Mouse (Mus musculus) MEL (cell line): ENCODE results near the gene Iqsec3. TPM values are rescaled to one million over a fixed set of nuclear protein-coding genes. Genes with fewer than 3 reads are reported as not detected.

ENCODE experiments used
- DNase-seq: peaks from one replicate; pipeline ENCODE4 v3.0.0; 2011; ENCODE audit warnings: low read depth, low spot score
- H3K27ac ChIP-seq: 2 replicates; pipeline ENCODE4 v1.5.1; 2012; ENCODE audit warnings: low read depth, mild to moderate bottlenecking, control low read depth, low read length, moderate library complexity; ENCODE audit not compliant: control insufficient read depth
- H3K27me3 ChIP-seq, 2 experiments: fragments of 150-350 bp in 1 of 2; sonication (generic) in 1 of 2; 2 replicates each; pipeline ENCODE4 v1.6.1; 2012; ENCODE audit warnings: low read length in 2 of 2, mild to moderate bottlenecking in 2 of 2, improper control_type of control experiment in 1 of 2, moderate library complexity in 1 of 2; ENCODE audit not compliant: insufficient read depth in 2 of 2, control insufficient read depth in 1 of 2
- H3K36me3 ChIP-seq, 2 experiments: 2 replicates each; pipeline ENCODE4 v1.6.1; 2012 to 2014; ENCODE audit warnings: low read length in 2 of 2, improper control_type of control experiment in 1 of 2, inconsistent platforms in 1 of 2, mild to moderate bottlenecking in 1 of 2; ENCODE audit not compliant: insufficient read depth in 2 of 2, control insufficient read depth in 1 of 2
- H3K4me1 ChIP-seq, 2 experiments: fragments of 150-350 bp in 1 of 2; sonication (generic) in 1 of 2; 2 replicates each; pipeline ENCODE4 v1.6.1; 2012; ENCODE audit warnings: low read length in 2 of 2, improper control_type of control experiment in 1 of 2, mild to moderate bottlenecking in 1 of 2; ENCODE audit not compliant: insufficient read depth in 2 of 2, control insufficient read depth in 1 of 2
- H3K4me3 ChIP-seq, 2 experiments: fragments of 150-350 bp in 1 of 2; sonication (generic) in 1 of 2; 2 replicates each; pipeline ENCODE4 v1.5.1; 2012; ENCODE audit warnings: low read depth in 2 of 2, low read length in 2 of 2, mild to moderate bottlenecking in 2 of 2, moderate library complexity in 2 of 2, control low read depth in 1 of 2, improper control_type of control experiment in 1 of 2; ENCODE audit not compliant: control insufficient read depth in 1 of 2, insufficient read depth in 1 of 2
- H3K79me2 ChIP-seq: 2 replicates; pipeline ENCODE4 v1.6.1; 2012; ENCODE audit warnings: mild to moderate bottlenecking, low read length, moderate library complexity; ENCODE audit not compliant: control insufficient read depth, poor library complexity, insufficient read depth
- H3K9ac ChIP-seq: 2 replicates; pipeline ENCODE4 v1.6.1; 2012; ENCODE audit warnings: low read depth, mild to moderate bottlenecking, control low read depth, low read length, moderate library complexity; ENCODE audit not compliant: control insufficient read depth, poor library complexity, severe bottlenecking
- H3K9me3 ChIP-seq: fragments of 150-350 bp; sonication (generic); replicated peaks from 2 replicates; pipeline ENCODE4 v1.6.1; 2012; ENCODE audit warnings: mild to moderate bottlenecking, low read length, improper control_type of control experiment, moderate library complexity; ENCODE audit not compliant: insufficient read depth
- BHLHE40 ChIP-seq: IDR thresholded peaks from 2 replicates; pipeline ENCODE4 v1.6.1; 2012; ENCODE audit warnings: low read depth, mild to moderate bottlenecking, inconsistent platforms, low read length, improper control_type of control experiment, borderline replicate concordance
- CHD2 ChIP-seq: IDR thresholded peaks from 2 replicates; pipeline ENCODE4 v1.6.1; 2011; ENCODE audit warnings: low read length, improper control_type of control experiment
- CTCF ChIP-seq, 3 experiments: IDR thresholded peaks in 2 of 3; conservative IDR thresholded peaks in 1 of 3; 2 replicates each; pipeline ENCODE4 v1.5.1; 2011 to 2012; ENCODE audit warnings: low read length in 3 of 3, low read depth in 2 of 3, mild to moderate bottlenecking in 2 of 3, improper control_type of control experiment in 1 of 3, inconsistent platforms in 1 of 3, mixed read lengths in 1 of 3, moderate library complexity in 1 of 3; ENCODE audit not compliant: control insufficient read depth in 1 of 3, insufficient read depth in 1 of 3, poor library complexity in 1 of 3, severe bottlenecking in 1 of 3
- E2F4 ChIP-seq: IDR thresholded peaks from 2 replicates; pipeline ENCODE4 v1.6.1; 2011; ENCODE audit warnings: low read depth, low read length, improper control_type of control experiment, borderline replicate concordance
- GATA1 ChIP-seq: IDR thresholded peaks from 2 replicates; pipeline ENCODE4 v1.6.1; 2011; ENCODE audit warnings: low read depth, low read length, improper control_type of control experiment
- HCFC1 ChIP-seq: IDR thresholded peaks from 2 replicates; pipeline ENCODE4 v1.6.1; 2012; ENCODE audit warnings: low read depth, mild to moderate bottlenecking, inconsistent platforms, low read length, improper control_type of control experiment, moderate library complexity
- JUND ChIP-seq: IDR thresholded peaks from 2 replicates; pipeline ENCODE4 v1.6.1; 2011; ENCODE audit warnings: low read depth, mild to moderate bottlenecking, improper control_type of control experiment, low read length
- MAX ChIP-seq: IDR thresholded peaks from 2 replicates; pipeline ENCODE4 v1.6.1; 2011; ENCODE audit warnings: low read length, improper control_type of control experiment
- MAZ ChIP-seq: IDR thresholded peaks from 2 replicates; pipeline ENCODE4 v1.6.1; 2012; ENCODE audit warnings: low read depth, mild to moderate bottlenecking, inconsistent platforms, low read length, improper control_type of control experiment
- MEF2A ChIP-seq: IDR thresholded peaks from 2 replicates; pipeline ENCODE4 v1.6.1; 2014; ENCODE audit warnings: low read depth, mild to moderate bottlenecking, inconsistent platforms, low read length, improper control_type of control experiment; ENCODE audit not compliant: poor library complexity, insufficient replicate concordance, severe bottlenecking; ENCODE audit errors: extremely low read depth
- MYB ChIP-seq: IDR thresholded peaks from 2 replicates; pipeline ENCODE4 v1.6.1; 2011; ENCODE audit warnings: mild to moderate bottlenecking, low read depth, low read length, improper control_type of control experiment
- NELFE ChIP-seq: IDR thresholded peaks from 2 replicates; pipeline ENCODE4 v1.6.1; 2011; ENCODE audit warnings: low read depth, low read length, improper control_type of control experiment
- NRF1 ChIP-seq: IDR thresholded peaks from 2 replicates; pipeline ENCODE4 v1.6.1; 2014; ENCODE audit warnings: low read depth, mild to moderate bottlenecking, inconsistent platforms, low read length, improper control_type of control experiment, moderate library complexity; ENCODE audit not compliant: poor library complexity, insufficient read depth, severe bottlenecking
- POLR2AphosphoS5 ChIP-seq: IDR thresholded peaks from 2 replicates; pipeline ENCODE4 v1.6.1; 2012; ENCODE audit warnings: low read depth, borderline replicate concordance, mild to moderate bottlenecking, inconsistent platforms, low read length, moderate library complexity, mixed read lengths
- RAD21 ChIP-seq: IDR thresholded peaks from 2 replicates; pipeline ENCODE4 v1.6.1; 2011; ENCODE audit warnings: mild to moderate bottlenecking, low read depth, low read length, improper control_type of control experiment
- SMC3 ChIP-seq: IDR thresholded peaks from 2 replicates; pipeline ENCODE4 v1.6.1; 2011; ENCODE audit warnings: low read depth, low read length, improper control_type of control experiment
- TBP ChIP-seq: IDR thresholded peaks from 2 replicates; pipeline ENCODE4 v1.8.0; 2011; ENCODE audit warnings: low read depth, low read length, improper control_type of control experiment
- USF1 ChIP-seq: IDR thresholded peaks from 2 replicates; pipeline ENCODE4 v1.6.1; 2014; ENCODE audit warnings: low read depth, mild to moderate bottlenecking, inconsistent platforms, low read length, improper control_type of control experiment, moderate library complexity
- USF2 ChIP-seq, 2 experiments: IDR thresholded peaks; 2 replicates each; pipeline ENCODE4 v1.6.1; 2011 to 2012; ENCODE audit warnings: improper control_type of control experiment in 2 of 2, low read length in 2 of 2, borderline replicate concordance in 1 of 2, inconsistent platforms in 1 of 2, low read depth in 1 of 2, mild to moderate bottlenecking in 1 of 2; ENCODE audit not compliant: insufficient read depth in 1 of 2
- polyA plus RNA-seq, 2 experiments: library from polyadenylated mRNA; stranded (reverse) in 1 of 2; unstranded in 1 of 2; fragments of >175 nt in 1 of 2; fragments of >200 nt in 1 of 2; gene quantifications; 2 replicates each; pipeline versions ENCODE4 v1.2.1 to v1.2.4; 2012; ENCODE audit warnings: low replicate concordance in 2 of 2, low read depth in 1 of 2; ENCODE audit not compliant: insufficient read length in 2 of 2, insufficient read depth in 1 of 2, missing spikeins in 1 of 2
- total RNA-seq: library from RNA; depleted of rRNA; stranded (reverse); fragments of 300-350 nt; gene quantifications from 2 replicates; pipeline ENCODE4 v1.2.3, GENCODE M21; 2012

Iqsec3 gene
- total and polyA plus RNA-seq, 3 experiments: 0.04 TPM; not detected in 2

GRCm38 (mm10) chr6:121376159-121376558 is 97.3 kb downstream of the Iqsec3 start:
- Histone ChIP-seq H3K27ac (no peak overlapping the region), H3K36me3 (no peaks in the 10 kb centered on the region), H3K9ac (no peak overlapping the region), H3K9me3 (no peaks in the 10 kb centered on the region), H3K4me3 (no peak overlapping the region), H3K27me3 (no peaks in the 10 kb centered on the region), H3K79me2 (no peaks in the 10 kb centered on the region), H3K4me1 (no peaks in the 10 kb centered on the region)
- TF ChIP-seq USF2 (IDR thresholded peaks at IDR 0.05; ENCODE audit: borderline replicate concordance in 1 of 2, insufficient read depth in 1 of 2, low read depth in 1 of 2, low read length in 2 of 2) (no peak), HCFC1 (no peak), MAX (no peak)
- DNase-seq: no peak

DNA sequence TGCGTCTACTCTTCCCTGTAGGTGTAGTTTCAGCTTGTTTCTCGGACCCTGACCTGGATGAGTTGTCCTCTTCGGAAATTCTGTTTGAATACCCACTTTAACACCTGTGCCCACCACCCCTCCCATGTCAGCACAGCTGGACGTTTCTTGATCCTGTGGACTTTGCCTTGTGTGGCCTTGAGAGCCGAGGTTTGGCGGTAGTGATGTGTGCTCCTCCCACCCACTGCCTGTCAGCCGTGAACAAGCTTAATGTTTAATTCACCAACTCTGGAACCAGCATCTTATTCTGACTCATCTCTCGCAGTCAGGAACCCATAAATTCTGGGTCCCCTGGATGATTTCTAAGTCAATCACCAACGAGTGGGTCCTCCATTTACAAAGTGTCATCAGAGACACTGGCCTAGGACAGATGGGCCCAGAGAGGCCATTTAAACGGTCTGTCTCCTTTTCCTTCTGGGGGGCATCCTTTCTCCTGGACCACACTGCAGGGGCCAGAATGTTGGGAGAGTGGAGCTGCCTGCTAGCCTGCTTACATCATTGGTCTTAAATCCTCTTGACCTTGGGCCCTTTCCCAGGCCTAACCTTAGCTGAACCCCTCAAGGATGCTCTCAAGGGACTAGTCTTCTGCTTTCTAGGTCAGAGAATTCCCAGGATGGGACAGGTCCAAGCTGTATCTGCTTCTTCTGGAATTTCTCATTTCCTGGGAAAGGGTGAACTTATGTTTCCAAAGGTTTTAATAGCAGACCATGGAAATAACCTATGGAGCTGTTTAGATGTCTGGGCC is 102.1 kb downstream of the Iqsec3 start:
- no peak overlapping the region for H3K9ac ChIP-seq
- no peaks in the 10 kb centered on the region for H3K27me3 ChIP-seq
- H3K4me1 ChIP-seq: no peaks in the 10 kb centered on the region
- H3K4me3 ChIP-seq: no peak overlapping the region
- no peaks in the 10 kb centered on the region for H3K9me3 ChIP-seq
- TF ChIP-seq NELFE: no peak
- no peak for TF ChIP-seq TBP
- no peak for TF ChIP-seq SMC3
- no peak for TF ChIP-seq MAZ
- TF ChIP-seq USF1: no peak
- no peak for TF ChIP-seq CTCF (IDR thresholded peaks at IDR 0.05 in 2 of 3, conservative IDR thresholded peaks at IDR 0.05 in 1 of 3; ENCODE audit: control insufficient read depth in 1 of 3, insufficient read depth in 1 of 3, low read depth in 2 of 3, low read length in 3 of 3, poor library complexity in 1 of 3, severe bottlenecking in 1 of 3)
- TF ChIP-seq RAD21: no peak
- no peak for TF ChIP-seq E2F4
- TF ChIP-seq POLR2AphosphoS5: no peak
- TF ChIP-seq GATA1: no peak
- TF ChIP-seq MEF2A: no peak
- TF ChIP-seq MYB: no peak
- no peak for TF ChIP-seq JUND
- TF ChIP-seq NRF1: no peak
- TF ChIP-seq CHD2: no peak
- TF ChIP-seq BHLHE40: no peak
- TF ChIP-seq, all 39 proteins: peak for 0
- H3K36me3 ChIP-seq: no peaks in the 10 kb centered on the region
- H3K79me2 ChIP-seq: no peaks in the 10 kb centered on the region
- no peak for DNase-seq
- no peak overlapping the region for H3K27ac ChIP-seq
